ENCODE assay signal across 19 mouse cellular contexts in the genomic region with DNA sequence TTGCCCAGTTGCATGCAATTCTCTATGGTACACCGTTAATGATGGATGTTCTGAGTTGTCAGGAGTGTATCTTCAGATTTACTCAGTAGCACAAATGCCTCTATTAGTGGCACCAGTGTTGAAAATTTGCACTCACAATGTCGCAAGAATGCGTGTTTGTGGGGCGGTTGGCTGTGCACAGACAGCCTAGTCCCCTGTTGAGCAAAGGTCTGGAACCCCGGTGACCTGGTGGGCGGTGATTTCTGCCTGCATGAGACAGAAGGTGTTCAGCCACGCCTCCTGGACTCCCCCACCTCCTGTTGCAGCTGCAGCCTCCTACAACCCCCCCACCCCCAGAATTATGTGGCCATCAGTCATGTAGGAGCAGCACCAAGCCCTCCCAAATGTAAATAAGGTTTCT.
"Had no signal": no experiment of that assay in that cellular context is flagged by ENCODE, and none has a peak within 500 bp of the region (broad histone marks: within the 10 kb centered on the region; RNA-seq: fewer than 3 reads in every experiment).

No protein-coding gene starts in this region.

- H3K4me3 ChIP-seq: midbrain, embryonic 10.5 days; midbrain, embryonic 12.5 days; myocyte; neural tube, embryonic 13.5 days; neural tube, embryonic 15.5 days had no signal

- H3K9me3 ChIP-seq: midbrain, embryonic 10.5 days; midbrain, embryonic 12.5 days; neural tube, embryonic 13.5 days; neural tube, embryonic 15.5 days had no signal

- H3K4me1 ChIP-seq: midbrain, embryonic 12.5 days; neural tube, embryonic 13.5 days; neural tube, embryonic 15.5 days had no signal

- H3K9ac ChIP-seq: lung, embryonic 14.5 days; midbrain, embryonic 12.5 days; neural tube, embryonic 13.5 days; neural tube, embryonic 15.5 days had no signal

- H3K36me3 ChIP-seq: midbrain, embryonic 10.5 days; midbrain, embryonic 12.5 days; neural tube, embryonic 13.5 days; neural tube, embryonic 15.5 days had no signal

- DNase-seq: lung, adult 18-20 months; lung, embryonic 14.5 days; lung, postnatal 10 days; lung, postnatal 4 days; midbrain, embryonic 14.5 days; retina, postnatal 1 day; right cerebral cortex, adult 18-20 months; right cerebral cortex, postnatal 25 days; right cerebral cortex, postnatal 4 days; spleen, adult 18-20 months; thymus, adult 18-20 months; thymus, postnatal 14 days; thymus, postnatal 36 days had no signal

- H3K27ac ChIP-seq: midbrain, embryonic 10.5 days; midbrain, embryonic 12.5 days; neural tube, embryonic 13.5 days; neural tube, embryonic 15.5 days had no signal

- ATAC-seq: midbrain, embryonic 16.5 days had no signal

- H3K27me3 ChIP-seq: midbrain, embryonic 12.5 days; neural tube, embryonic 13.5 days; neural tube, embryonic 15.5 days had no signal

- H3K4me2 ChIP-seq: lung, embryonic 14.5 days; midbrain, embryonic 12.5 days; neural tube, embryonic 13.5 days; neural tube, embryonic 15.5 days had no signal
